Mouse (Mus musculus) embryonic stem cell, embryonic (primary cell): ENCODE measurements around the gene Arhgef6.

Source experiments
- CTCF ChIA-PET, 4 experiments: fragments of 300-600 bp in 2 of 4; fragments of 350-600 bp in 2 of 4; sonication (Branson Sonifier 250); formaldehyde crosslinking; loops; one replicate each; lab custom pipeline; 2022; ENCODE audit warnings: inconsistent platforms in 2 of 4; lab: Charles Lee
- POLR2A ChIA-PET, 4 experiments: fragments of 300-600 bp in 2 of 4; fragments of 350-600 bp in 2 of 4; sonication (Branson Sonifier 250); formaldehyde crosslinking; loops; one replicate each; lab custom pipeline; 2022; ENCODE audit warnings: antibody characterized with exemption in 4 of 4, inconsistent platforms in 1 of 4; lab: Charles Lee

The Arhgef6 gene

GRCm38 (mm10) chrX:57219563-57219962 lies 119.0 kb downstream of the Arhgef6 start:
- ChIA-PET POLR2A (no interaction called here), CTCF (no interaction called here)

GRCm38 (mm10) chrX:57216271-57216670 lies 122.3 kb downstream of the Arhgef6 start:
- ChIA-PET CTCF (no interaction called here), POLR2A (no interaction called here)

GRCm38 (mm10) chrX:57215495-57215894 lies 123.0 kb downstream of the Arhgef6 start:
- ChIA-PET POLR2A (no interaction called here), CTCF (no interaction called here)

- POLR2A ChIA-PET = no interaction called here
- CTCF ChIA-PET = no interaction called here
Observed at GRCm38 (mm10) chrX:57212862-57213261, 125.7 kb downstream of the Arhgef6 start.

- CTCF ChIA-PET = no interaction called here
- POLR2A ChIA-PET = no interaction called here
Observed at GRCm38 (mm10) chrX:57211876-57212275, 126.7 kb downstream of the Arhgef6 start, which contains the start of gene Cd40lg. TSS of gene Cd40lg (plus strand) at chrX:57212143.

GRCm38 (mm10) chrX:57210591-57210990 lies 127.9 kb downstream of the Arhgef6 start:
- ChIA-PET POLR2A (no interaction called here), CTCF (no interaction called here)

- ChIA-PET POLR2A (no interaction called here), CTCF (no interaction called here)
Observed at GRCm38 (mm10) chrX:57200397-57200796, 138.1 kb downstream of the Arhgef6 start.

- POLR2A ChIA-PET = no interaction called here
- CTCF ChIA-PET = no interaction called here
Observed at GRCm38 (mm10) chrX:57198036-57198435, 140.5 kb downstream of the Arhgef6 start.

GRCm38 (mm10) chrX:57196319-57196718 lies 142.2 kb downstream of the Arhgef6 start:
- POLR2A ChIA-PET = interaction anchor here in 1 of 4 experiments (1.3 kb wide), 1 partner anchor 197 kb away, joined by 4 read pairs; the partner anchor contains the start of gene Rbmx
- CTCF ChIA-PET = interaction anchor here in 1 of 4 experiments (0.5 kb wide), 1 partner anchor 10 kb away, joined by 3 read pairs; no protein-coding TSS in a partner anchor

GRCm38 (mm10) chrX:57189335-57189734 lies 149.2 kb downstream of the Arhgef6 start:
- ChIA-PET POLR2A (interaction anchor here in 1 of 4 experiments (1.1 kb wide), 1 partner anchor 86 kb away, joined by 5 read pairs; no protein-coding TSS in a partner anchor), CTCF (no interaction called here)

GRCm38 (mm10) chrX:57187301-57187700 lies 151.2 kb downstream of the Arhgef6 start:
- CTCF ChIA-PET = no interaction called here

GRCm38 (mm10) chrX:57183359-57183758 lies 155.2 kb downstream of the Arhgef6 start:
- POLR2A ChIA-PET = no interaction called here
- CTCF ChIA-PET = no interaction called here

More at GRCm38 (mm10) chrX:57187301-57187700, 151.2 kb downstream of the Arhgef6 start:
- POLR2A ChIA-PET = no interaction called here

GRCm38 (mm10) chrX:57182470-57182869 lies 156.1 kb downstream of the Arhgef6 start:
- ChIA-PET POLR2A (no interaction called here), CTCF (no interaction called here)
